ENCODE assay signal across 24 mouse cellular contexts in genomic region chr4:119973729-119974605, GRCm38 (mm10).
DNase-seq lines count a peak whose midpoint lies in the region; ATAC-seq and TF ChIP-seq lines count a peak whose summit lies in the region.
"Had no signal": no experiment of that assay in that cellular context is flagged by ENCODE, and none has a peak within 500 bp of the region (broad histone marks: within the 10 kb centered on the region; RNA-seq: fewer than 3 reads in every experiment).

No protein-coding gene starts in this region.

- peaks cover 16% of the 10 kb centered on the region for H3K4me1 ChIP-seq in heart, embryonic 16.5 days (ENCODE audit: control insufficient read depth, insufficient read depth, low read length)
- H3K4me1 ChIP-seq in lung, embryonic 14.5 days (ENCODE audit: insufficient read depth) = peaks cover 4% of the 10 kb centered on the region; the same call in 1 of the 2 replicates
- peaks cover 46 to 89% of the 10 kb centered on the region in 2 experiments for H3K4me1 ChIP-seq in CH12.LX (ENCODE audit: control insufficient read depth in 1 of 2, insufficient read depth in 2 of 2)
- H3K4me1 ChIP-seq: intestine, embryonic 15.5 days had no signal

- H3K9ac ChIP-seq in heart, embryonic 16.5 days (ENCODE audit: low read length) = peak overlapping the region; percentile 26; the same call in 1 of the 2 replicates
- H3K9ac ChIP-seq in lung, embryonic 14.5 days = no peak overlapping the region
- no peak overlapping the region for H3K9ac ChIP-seq in CH12.LX (ENCODE audit: insufficient read depth, low read depth)
- H3K9ac ChIP-seq: embryonic facial prominence, embryonic 15.5 days; heart, embryonic 12.5 days; hindbrain, embryonic 14.5 days; intestine, embryonic 15.5 days had no signal

- H3K36me3 ChIP-seq in heart, embryonic 16.5 days (ENCODE audit: control insufficient read depth, insufficient read depth) = no peaks in the 10 kb centered on the region
- no peaks in the 10 kb centered on the region for H3K36me3 ChIP-seq in lung, embryonic 14.5 days (ENCODE audit: insufficient read depth)
- H3K36me3 ChIP-seq in CH12.LX (replicated peaks in 1 of 2; ENCODE audit: control insufficient read depth in 1 of 2, insufficient read depth in 1 of 2, low read length in 1 of 2) = no peaks in the 10 kb centered on the region
- H3K36me3 ChIP-seq: embryonic facial prominence, embryonic 15.5 days; forebrain, embryonic 10.5 days; G1E; heart, embryonic 12.5 days; hindbrain, embryonic 10.5 days; intestine, embryonic 15.5 days had no signal

- no peak; the same call in 1 of the 2 replicates for ATAC-seq in heart, embryonic 16.5 days (replicated peaks; ENCODE audit: extremely low read depth, insufficient read depth, low FRiP score)
- peak; percentile 60; the same call in 1 of the 2 replicates for ATAC-seq in lung, embryonic 14.5 days (ENCODE audit: insufficient read depth)
- ATAC-seq: forebrain, embryonic 14.5 days; intestine, embryonic 15.5 days had no signal

- TF ChIP-seq RAD21 in CH12.LX (IDR thresholded peaks at IDR 0.05; ENCODE audit: low read depth, low read length) = no peak; the same call in 1 of the 2 replicates

- H3K27me3 ChIP-seq in heart, embryonic 16.5 days (ENCODE audit: control insufficient read depth, insufficient read depth, low read length) = no peaks in the 10 kb centered on the region; the same call in 1 of the 2 replicates
- H3K27me3 ChIP-seq in lung, embryonic 14.5 days (ENCODE audit: insufficient read depth, low read length) = no peaks in the 10 kb centered on the region
- no peaks in the 10 kb centered on the region for H3K27me3 ChIP-seq in CH12.LX (replicated peaks)
- H3K27me3 ChIP-seq: embryonic facial prominence, embryonic 15.5 days had no signal

- TF ChIP-seq POLR2A in CH12.LX (IDR thresholded peaks at IDR 0.05; ENCODE audit: low read depth, low read length) = no peak

- WGBS in heart, embryonic 16.5 days = 55% methylated on average over 9 of the region's 9 CpGs
- WGBS in lung, embryonic 14.5 days = 56% methylated on average over 9 of the region's 9 CpGs

- H3K9me3 ChIP-seq in heart, embryonic 16.5 days (replicated peaks; ENCODE audit: control insufficient read depth, low read length) = no peaks in the 10 kb centered on the region
- H3K9me3 ChIP-seq in lung, embryonic 14.5 days (ENCODE audit: low read depth, low read length) = no peaks in the 10 kb centered on the region
- H3K9me3 ChIP-seq in CH12.LX (replicated peaks; ENCODE audit: low read length) = no peaks in the 10 kb centered on the region
- H3K9me3 ChIP-seq: embryonic facial prominence, embryonic 15.5 days; forebrain, embryonic 10.5 days; heart, embryonic 12.5 days; hindbrain, embryonic 10.5 days; intestine, embryonic 15.5 days had no signal

- TF ChIP-seq CTCF in lung, embryonic 14.5 days (IDR thresholded peaks at IDR 0.05; ENCODE audit: low read depth) = no peak
- TF ChIP-seq CTCF in CH12.LX (conservative IDR thresholded peaks at IDR 0.05 in 1 of 2, IDR thresholded peaks at IDR 0.05 in 1 of 2; ENCODE audit: low read depth in 2 of 2, low read length in 2 of 2) = no peak

- H3K4me2 ChIP-seq in heart, embryonic 16.5 days (ENCODE audit: low read depth, low read length) = no peak overlapping the region
- H3K4me2 ChIP-seq in lung, embryonic 14.5 days = no peak overlapping the region
- peak overlapping the region; percentile 13; the same call in 1 of the 2 replicates for H3K4me2 ChIP-seq in CH12.LX (ENCODE audit: insufficient read depth, low read depth, poor library complexity, severe bottlenecking)
- H3K4me2 ChIP-seq: embryonic facial prominence, embryonic 15.5 days; heart, embryonic 12.5 days; hindbrain, embryonic 14.5 days; intestine, embryonic 15.5 days had no signal

- H3K79me2 ChIP-seq in CH12.LX (replicated peaks; ENCODE audit: control insufficient read depth, extremely low read depth, insufficient read depth, poor library complexity, severe bottlenecking) = no peaks in the 10 kb centered on the region

- dilution Hi-C loops in CH12.LX (cut with MboI; ENCODE audit: extremely low pct_ligation_motif_present, extremely low pct_unique_long_range_greater_than_20kb, low sequenced_read_pairs) = no loop called here

- no peak for DNase-seq in heart, adult 8-10 months (ENCODE audit: low spot score)
- DNase-seq in lung, embryonic 14.5 days = peak; percentile 68
- no peak for DNase-seq in lung, postnatal 36 days
- DNase-seq in CH12.LX (ENCODE audit: extremely low read depth) (no peak), NIH3T3 (ENCODE audit: low read depth) (peak; percentile 49)
- no peak for DNase-seq in thymus, postnatal 0 days (ENCODE audit: low spot score)
- DNase-seq: adrenal gland, adult 2 months; adrenal gland, postnatal 25 days; cerebellum, adult 18-20 months; cerebellum, postnatal 14 days; embryo, embryonic 11 days; gastrocnemius, adult 2 months; gastrocnemius, postnatal 25 days; kidney, adult 2 months had no signal

- H3K4me3 ChIP-seq in heart, embryonic 16.5 days (ENCODE audit: low read length) = no peak overlapping the region
- H3K4me3 ChIP-seq in lung, embryonic 14.5 days (ENCODE audit: low read depth, low read length) = no peak overlapping the region
- H3K4me3 ChIP-seq in CH12.LX (replicated peaks in 1 of 3; ENCODE audit: low read depth in 2 of 3, low read length in 2 of 3, poor library complexity in 1 of 3) = no peak overlapping the region
- H3K4me3 ChIP-seq: embryonic facial prominence, embryonic 15.5 days; erythroblast, embryonic 14.5 days; forebrain, embryonic 10.5 days; gastrocnemius, adult 2 months; heart, embryonic 12.5 days; hindbrain, embryonic 10.5 days; intestine, embryonic 15.5 days had no signal

- peak; percentile 64 for TF ChIP-seq EP300 in CH12.LX (IDR thresholded peaks at IDR 0.05; ENCODE audit: low read length)

- in situ Hi-C loops in CH12.LX (cut with MboI; ENCODE audit: low pct_ligation_motif_present, low pct_unique_long_range_greater_than_20kb, low sequenced_read_pairs) = no loop called here

- H3K27ac ChIP-seq in heart, embryonic 16.5 days (ENCODE audit: low read length) = no peak overlapping the region
- peak overlapping the region; percentile 7; the same call in 1 of the 2 replicates for H3K27ac ChIP-seq in lung, embryonic 14.5 days (ENCODE audit: low read depth)
- peak overlapping the region; percentile 94 for H3K27ac ChIP-seq in CH12.LX (ENCODE audit: insufficient read depth, low read depth)
- H3K27ac ChIP-seq: embryonic facial prominence, embryonic 15.5 days; forebrain, embryonic 10.5 days; gastrocnemius, adult 2 months; hindbrain, embryonic 10.5 days; hindbrain, embryonic 14.5 days; intestine, embryonic 15.5 days had no signal

TF ChIP-seq in CH12.LX, 34 proteins besides CTCF, POLR2A, EP300 and RAD21:
- TF ChIP-seq IRF4 (IDR thresholded peaks at IDR 0.05; ENCODE audit: low read depth, low read length) (peak; percentile 81), BHLHE40 (IDR thresholded peaks at IDR 0.05; ENCODE audit: low read depth, low read length) (peak; percentile 83), JUND (conservative IDR thresholded peaks at IDR 0.05; ENCODE audit: low read depth, low read length) (peak; percentile 20; the same call in 1 of the 2 replicates), MEF2A (IDR thresholded peaks at IDR 0.05; ENCODE audit: borderline replicate concordance, low read depth, low read length) (peak; percentile 71; the same call in 1 of the 2 replicates), ETS1 (conservative IDR thresholded peaks at IDR 0.05; ENCODE audit: low read depth, low read length) (peak; percentile 82), MAFK (IDR thresholded peaks at IDR 0.05; ENCODE audit: insufficient replicate concordance, low read length) (no peak)
TF ChIP-seq in CH12.LX: peak in this region for 5.

Comparison
In these comparisons a context has a peak if more than half of its experiments do, and no peak if none do; other contexts are left out.
1. DNase-seq: peak in lung, embryonic 14.5 days (single experiment) and NIH3T3 (single experiment); none in heart, adult 8-10 months (single experiment), lung, postnatal 36 days (single experiment), CH12.LX (single experiment) and thymus, postnatal 0 days (single experiment).